Mouse (Mus musculus) CH12.LX (cell line): ENCODE data around the gene H3f3b.

Experiments used
- CTCF ChIP-seq, 2 experiments: IDR thresholded peaks in 1 of 2; conservative IDR thresholded peaks in 1 of 2; 2 replicates each; pipeline ENCODE4 v1.5.1; 2011 to 2012; ENCODE audit warnings: low read depth in 2 of 2, low read length in 2 of 2, improper control_type of control experiment in 1 of 2, inconsistent platforms in 1 of 2, mild to moderate bottlenecking in 1 of 2, moderate library complexity in 1 of 2
- EP300 ChIP-seq: IDR thresholded peaks from 2 replicates; pipeline ENCODE4 v1.6.1; 2011; ENCODE audit warnings: low read length, improper control_type of control experiment
- MAFK ChIP-seq: IDR thresholded peaks from 2 replicates; pipeline ENCODE4 v1.6.1; 2011; ENCODE audit warnings: low read length, improper control_type of control experiment; ENCODE audit not compliant: insufficient replicate concordance
- POLR2A ChIP-seq: IDR thresholded peaks from 2 replicates; pipeline ENCODE4 v1.6.1; 2011; ENCODE audit warnings: low read depth, mild to moderate bottlenecking, improper control_type of control experiment, low read length
- TBP ChIP-seq: conservative IDR thresholded peaks from 2 replicates; pipeline ENCODE4 v1.6.1; 2011; ENCODE audit warnings: low read depth, low read length, improper control_type of control experiment
- USF1 ChIP-seq: IDR thresholded peaks from 2 replicates; pipeline ENCODE4 v1.6.1; 2014; ENCODE audit warnings: low read depth, mild to moderate bottlenecking, inconsistent platforms, low read length, improper control_type of control experiment
- ZMIZ1 ChIP-seq: IDR thresholded peaks from 2 replicates; pipeline ENCODE4 v1.6.1; 2012; ENCODE audit warnings: low read depth, mild to moderate bottlenecking, inconsistent platforms, low read length, improper control_type of control experiment

- no peak for TF ChIP-seq POLR2A
- no peak for TF ChIP-seq USF1
- TF ChIP-seq CTCF (conservative IDR thresholded peaks at IDR 0.05 in 1 of 2, IDR thresholded peaks at IDR 0.05 in 1 of 2; ENCODE audit: low read depth in 2 of 2, low read length in 2 of 2): no peak
- no peak for TF ChIP-seq ZMIZ1
- TF ChIP-seq TBP: no peak
- no peak for TF ChIP-seq MAFK
- no peak for TF ChIP-seq EP300
These were observed 36.6 kb upstream of the H3f3b start for GRCm38 (mm10) chr11:116064187-116064867.
